Mouse (Mus musculus) small intestine, adult 2 months (tissue): ENCODE data around the gene Tal1. TPM values are rescaled to one million over a fixed set of nuclear protein-coding genes. Genes with fewer than 3 reads are reported as not detected.

Source experiments
- H3K27ac ChIP-seq: fragments of 200-500 bp; 2 replicates; pipeline ENCODE4 v1.5.1; 2012; ENCODE audit warnings: low read depth, low read length, control low read depth, inconsistent platforms; ENCODE audit not compliant: insufficient read depth
- H3K27me3 ChIP-seq: fragments of 200-500 bp; 2 replicates; pipeline ENCODE4 v1.6.1; 2012; ENCODE audit warnings: mild to moderate bottlenecking, moderate library complexity, low read length, inconsistent platforms; ENCODE audit not compliant: control insufficient read depth, insufficient read depth
- H3K36me3 ChIP-seq: fragments of 200-500 bp; 2 replicates; pipeline ENCODE4 v1.6.1; 2012; ENCODE audit warnings: mild to moderate bottlenecking, low read length, control low read depth, inconsistent platforms; ENCODE audit not compliant: control insufficient read depth, insufficient read depth
- H3K4me1 ChIP-seq: fragments of 200-500 bp; 2 replicates; pipeline ENCODE4 v1.6.1; 2012; ENCODE audit warnings: low read length, inconsistent platforms, mixed read lengths; ENCODE audit not compliant: control insufficient read depth, insufficient read depth, insufficient read length
- H3K4me3 ChIP-seq: fragments of 200-500 bp; 2 replicates; pipeline ENCODE4 v1.5.1; 2012; ENCODE audit warnings: low read depth, mild to moderate bottlenecking, control low read depth, inconsistent platforms, low read length, moderate library complexity
- CTCF ChIP-seq: fragments of 200-500 bp; IDR thresholded peaks from 2 replicates; pipeline ENCODE4 v1.5.1; 2012; ENCODE audit warnings: low read depth, mild to moderate bottlenecking, control low read depth, inconsistent platforms, low read length, moderate library complexity, mixed read lengths; ENCODE audit not compliant: insufficient replicate concordance, insufficient read length; ENCODE audit errors: extremely low read depth
- POLR2A ChIP-seq: fragments of 200-500 bp; IDR thresholded peaks from 2 replicates; pipeline ENCODE4 v1.6.1; 2012; ENCODE audit warnings: low read depth, mild to moderate bottlenecking, control low read depth, inconsistent platforms, low read length, moderate library complexity
- WGBS: fragments of 180-500 bp; shearing (Covaris S2); methylation state at CpG from one replicate; pipeline ENCODE4 v1.1.7; 2018; 5-methylcytosine and 5-hydroxymethylcytosine counted together
- polyA plus RNA-seq: library from polyadenylated mRNA; depleted of rRNA; stranded (reverse); fragments of >200 nt; gene quantifications from 2 replicates; pipeline ENCODE4 v1.2.3, GENCODE M21; 2012

The Tal1 gene
- polyA plus RNA-seq, 1 experiment = 1.8 TPM

DNA sequence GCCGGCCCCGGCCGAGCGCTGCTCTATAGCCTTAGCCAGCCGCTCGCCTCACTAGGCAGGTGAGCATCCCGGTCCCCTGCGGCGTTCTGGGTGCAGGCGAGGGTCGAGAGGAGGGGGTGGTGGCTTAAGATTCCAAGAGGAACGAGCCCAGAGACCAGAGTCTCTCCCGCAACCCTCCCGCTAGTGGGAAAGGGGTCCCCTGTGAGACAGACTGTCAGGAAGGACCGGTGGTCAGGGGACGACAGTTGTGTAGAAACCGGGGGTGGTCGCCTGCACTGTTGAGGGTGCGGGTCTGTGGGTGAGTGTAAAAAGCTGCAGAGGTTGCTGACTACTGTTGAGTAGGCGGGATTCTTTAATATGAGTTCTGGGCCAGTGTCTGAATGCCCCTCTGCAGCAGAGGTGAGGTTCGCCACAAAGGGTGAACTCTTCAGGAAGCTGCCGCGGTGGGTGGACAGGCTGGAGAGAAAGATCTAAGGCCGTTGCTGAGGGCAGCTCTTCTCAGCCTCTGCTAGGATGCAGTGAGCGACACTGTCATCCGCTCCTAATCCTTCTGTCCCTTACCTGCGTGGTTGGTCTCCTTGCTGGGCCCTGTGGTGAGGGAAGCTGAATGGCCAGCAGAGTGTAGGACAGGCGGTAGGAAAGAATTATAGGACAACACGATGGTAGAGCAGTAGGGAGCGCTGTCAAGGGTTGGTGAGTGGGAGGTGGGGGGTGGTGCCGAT is 7.5 kb downstream of the Tal1 start:
- TF ChIP-seq POLR2A = no peak
- no peak for TF ChIP-seq CTCF
- peaks cover 70% of the 10 kb centered on the region for H3K27me3 ChIP-seq
- peaks cover 6% of the 10 kb centered on the region; the same call in 1 of the 2 replicates for H3K4me1 ChIP-seq
- WGBS = 8% methylated on average over 31 of the region's 31 CpGs
- no peak overlapping the region for H3K27ac ChIP-seq
- H3K36me3 ChIP-seq = no peaks in the 10 kb centered on the region
- H3K4me3 ChIP-seq = peak overlapping the region; percentile 51

- no peak for TF ChIP-seq POLR2A
- no peak for TF ChIP-seq CTCF
- 18% methylated on average over 1 of the region's 1 CpGs for WGBS
- Histone ChIP-seq H3K27me3 (peaks cover 2% of the 10 kb centered on the region; the same call in 1 of the 2 replicates), H3K4me3 (no peak overlapping the region), H3K4me1 (no peaks in the 10 kb centered on the region), H3K36me3 (no peaks in the 10 kb centered on the region), H3K27ac (no peak overlapping the region)
Observed at GRCm38 (mm10) chr4:115071668-115072067, 15.4 kb downstream of the Tal1 start.

DNA sequence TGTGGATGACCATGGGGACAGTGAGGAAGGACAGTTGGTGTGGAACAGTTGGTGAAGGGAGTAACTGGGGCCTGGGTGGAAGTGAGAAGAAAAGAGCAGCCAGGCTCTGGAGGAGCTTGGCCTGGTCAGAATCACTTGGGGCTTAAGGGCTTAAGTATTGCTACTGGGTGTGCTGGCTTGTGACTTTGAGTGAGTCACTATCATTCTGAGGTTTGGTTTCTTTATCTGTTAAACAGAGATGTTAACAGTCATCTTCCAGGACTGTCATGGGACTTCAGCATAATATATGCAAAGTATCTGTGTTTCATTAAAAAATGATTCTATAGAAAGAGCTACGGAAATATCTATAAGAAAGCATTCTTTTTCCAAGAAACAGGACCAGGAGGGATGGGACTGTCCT is 18.6 kb downstream of the Tal1 start:
- H3K36me3 ChIP-seq = no peaks in the 10 kb centered on the region
- H3K27me3 ChIP-seq = no peaks in the 10 kb centered on the region; the same call in 1 of the 2 replicates
- WGBS = 92% methylated on average over 1 of the region's 1 CpGs
- no peaks in the 10 kb centered on the region for H3K4me1 ChIP-seq
- H3K27ac ChIP-seq = no peak overlapping the region
- no peak overlapping the region for H3K4me3 ChIP-seq
- TF ChIP-seq CTCF (no peak), POLR2A (no peak)

DNA sequence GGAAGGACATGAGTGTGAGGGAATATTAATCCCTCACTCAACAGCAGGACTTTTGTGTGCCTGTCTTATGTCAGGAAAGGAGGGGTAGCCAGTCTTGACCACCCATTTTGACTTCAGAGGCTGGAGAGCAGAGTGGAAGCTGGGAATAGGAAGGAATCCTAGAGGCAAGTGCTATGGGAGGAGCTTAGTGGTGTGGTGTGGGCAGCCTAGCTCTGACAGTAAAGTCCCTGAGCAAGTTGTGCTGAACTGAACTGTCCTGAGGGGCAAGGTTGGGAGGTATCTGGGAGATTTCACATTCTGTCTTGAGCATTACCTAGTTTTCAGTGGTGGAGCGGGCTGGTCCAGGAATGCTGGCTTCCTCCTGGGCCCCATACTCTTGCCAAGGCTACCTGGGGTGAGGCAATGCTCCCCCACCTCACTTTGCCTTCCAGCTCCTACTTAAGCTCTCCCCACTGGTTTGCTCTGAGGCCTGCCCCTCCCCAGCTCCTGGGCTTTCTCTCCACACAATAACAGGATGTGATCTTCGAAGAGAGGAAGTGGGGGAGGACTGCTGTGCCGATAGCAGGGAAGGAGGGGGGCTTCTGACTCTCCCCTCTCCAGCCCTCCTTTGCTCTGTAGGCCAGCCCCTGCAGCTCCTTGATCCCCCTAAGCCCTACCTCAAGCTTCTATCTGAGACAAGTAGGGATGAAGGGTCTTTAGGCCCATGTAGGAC is 19.1 kb downstream of the Tal1 start:
- Histone ChIP-seq H3K27me3 (no peaks in the 10 kb centered on the region; the same call in 1 of the 2 replicates), H3K27ac (no peak overlapping the region), H3K36me3 (no peaks in the 10 kb centered on the region), H3K4me3 (no peak overlapping the region), H3K4me1 (no peaks in the 10 kb centered on the region)
- 63% methylated on average over 3 of the region's 3 CpGs for WGBS
- TF ChIP-seq CTCF (no peak), POLR2A (no peak)

DNA sequence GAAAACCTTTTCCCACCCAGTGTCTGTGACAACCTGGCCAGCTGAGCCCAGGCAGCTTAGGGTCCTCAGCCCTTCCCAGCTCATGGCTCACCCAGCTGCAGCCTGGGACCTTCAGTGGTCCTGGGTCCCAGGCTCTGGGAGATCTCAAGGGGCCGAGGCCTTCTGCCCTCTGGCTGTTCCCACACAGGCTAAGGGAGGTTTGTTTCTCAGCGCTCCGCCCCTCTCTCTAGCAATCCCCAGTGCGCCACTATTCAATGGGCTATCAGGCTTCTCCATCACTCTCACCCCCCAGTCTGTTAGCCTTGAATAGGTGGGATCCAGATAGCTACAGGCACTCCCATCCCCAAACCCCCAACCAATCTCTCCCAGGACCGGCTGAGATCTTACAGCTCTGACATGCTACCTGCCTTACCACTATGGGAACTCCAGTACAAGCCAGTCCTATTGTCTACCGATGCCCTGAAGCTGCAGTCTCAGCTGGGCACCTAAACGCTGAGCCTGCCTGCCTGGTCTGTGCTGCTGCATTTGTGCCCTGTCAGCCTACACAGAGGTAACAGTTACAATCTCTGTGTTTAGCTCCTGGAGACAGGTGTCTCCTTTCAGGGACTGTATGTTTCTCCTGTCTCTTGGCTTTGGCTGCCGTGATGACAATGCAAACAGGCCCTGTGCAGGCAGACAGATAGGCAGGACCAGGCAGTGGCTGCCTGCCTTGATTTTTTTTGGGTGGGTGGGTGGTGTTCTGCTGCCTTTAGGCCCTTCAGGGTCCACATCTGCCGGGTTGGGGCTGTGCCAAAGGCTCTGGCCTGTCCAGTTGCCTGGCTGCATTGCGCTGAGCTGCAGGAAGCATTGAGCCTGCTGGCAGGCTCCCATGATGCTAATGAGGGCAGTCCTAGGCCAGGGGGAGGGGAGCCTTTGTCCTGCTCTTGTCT is 22.9 kb downstream of the Tal1 start:
- Histone ChIP-seq H3K4me1 (no peaks in the 10 kb centered on the region), H3K27me3 (no peaks in the 10 kb centered on the region), H3K4me3 (no peak overlapping the region), H3K27ac (no peak overlapping the region), H3K36me3 (no peaks in the 10 kb centered on the region)
- 57% methylated on average over 10 of the region's 10 CpGs for WGBS
- TF ChIP-seq CTCF = no peak
- no peak for TF ChIP-seq POLR2A

GRCm38 (mm10) chr4:115079821-115080349 is 23.7 kb downstream of the Tal1 start:
- H3K27ac ChIP-seq = no peak overlapping the region
- TF ChIP-seq POLR2A = no peak
- TF ChIP-seq CTCF = no peak
- no peaks in the 10 kb centered on the region for H3K4me1 ChIP-seq
- H3K4me3 ChIP-seq = no peak overlapping the region
- H3K27me3 ChIP-seq = no peaks in the 10 kb centered on the region
- H3K36me3 ChIP-seq = no peaks in the 10 kb centered on the region
- WGBS = 57% methylated on average over 5 of the region's 5 CpGs
